Mouse (Mus musculus): ENCODE measurements at regions not wholly inside any gene's neighbourhood (a gene's known extent, or its start where the extent isn't known, plus 50 kb on each side); places are given as distances from the start of the nearest gene placed in this dataset.

- no peak for DNase-seq (ENCODE audit: low spot score)
These were observed 55.5 kb downstream of the E030025P04Rik start for GRCm38 (mm10) chr11:109088488-109089252.

DNA sequence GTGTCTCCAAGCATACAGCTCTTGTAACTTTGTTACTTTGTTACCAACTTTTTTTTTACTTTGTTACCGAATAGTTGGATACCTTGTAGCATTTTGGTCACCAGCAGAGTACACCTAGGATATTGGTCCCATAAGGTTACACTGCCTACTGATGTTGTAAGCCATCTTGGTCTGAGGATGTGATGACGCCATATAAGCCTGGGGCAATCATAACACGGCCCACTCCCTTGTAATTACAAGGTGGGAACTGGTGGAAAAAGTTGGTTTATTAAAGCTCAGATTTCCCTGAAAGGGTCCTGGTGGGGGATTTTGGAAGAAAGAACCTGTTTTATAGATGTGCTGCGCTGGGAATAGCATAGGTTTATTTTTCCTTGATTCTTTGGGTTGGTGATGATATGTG lies 62.2 kb downstream of the E030025P04Rik start:
- no peak for DNase-seq (ENCODE audit: low spot score)

DNA sequence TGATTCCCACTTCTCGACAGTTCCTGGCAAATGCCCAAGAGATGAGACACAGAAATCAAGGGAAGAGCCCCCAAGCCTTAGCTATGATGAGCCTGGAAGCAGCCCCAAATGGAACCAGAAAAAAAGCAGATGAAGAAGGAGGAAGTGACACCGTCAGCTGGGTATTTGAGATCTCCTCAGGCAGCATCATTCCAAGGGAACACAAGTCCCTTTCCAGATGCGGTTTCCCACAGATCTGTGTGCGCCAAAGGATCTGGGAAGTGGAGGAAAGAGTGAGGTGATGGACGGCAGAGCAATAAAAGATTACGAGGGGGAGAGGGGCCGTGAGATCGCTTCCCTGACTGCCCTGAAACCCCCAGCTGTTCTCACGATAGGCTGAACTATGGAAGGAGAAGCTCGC lies 62.7 kb downstream of the E030025P04Rik start:
- DNase-seq (ENCODE audit: low spot score) = no peak

DNA sequence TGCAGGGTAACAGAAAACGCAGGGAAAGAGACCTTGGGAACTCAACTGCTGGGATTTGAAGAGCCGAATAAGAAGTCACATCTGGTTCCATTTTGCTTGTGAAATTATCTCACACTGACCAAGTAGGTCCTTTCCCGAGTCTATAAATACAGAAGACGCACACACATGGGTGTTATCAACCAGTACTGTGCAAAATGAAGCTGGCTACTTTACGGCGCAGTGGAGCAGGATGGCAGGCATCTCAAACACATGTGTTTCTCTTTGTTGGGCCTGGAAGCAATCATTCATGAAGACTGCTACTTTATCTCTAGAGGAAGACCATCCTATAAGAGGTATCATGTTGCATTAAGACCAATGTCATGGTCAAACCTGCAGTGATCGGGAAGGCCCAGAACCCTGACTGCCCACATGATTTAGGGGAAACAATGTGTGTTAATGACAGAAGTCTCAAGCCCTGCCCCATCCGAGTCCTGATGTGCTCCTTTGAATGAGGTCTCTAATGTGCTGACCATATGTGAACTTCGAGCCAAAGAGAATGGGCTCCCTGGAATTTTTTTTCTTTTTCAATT lies 63.2 kb downstream of the E030025P04Rik start:
- no peak for DNase-seq (ENCODE audit: low spot score)

GRCm38 (mm10) chr11:109079466-109079865 lies 64.7 kb downstream of the E030025P04Rik start:
- DNase-seq (ENCODE audit: low spot score) = no peak

DNA sequence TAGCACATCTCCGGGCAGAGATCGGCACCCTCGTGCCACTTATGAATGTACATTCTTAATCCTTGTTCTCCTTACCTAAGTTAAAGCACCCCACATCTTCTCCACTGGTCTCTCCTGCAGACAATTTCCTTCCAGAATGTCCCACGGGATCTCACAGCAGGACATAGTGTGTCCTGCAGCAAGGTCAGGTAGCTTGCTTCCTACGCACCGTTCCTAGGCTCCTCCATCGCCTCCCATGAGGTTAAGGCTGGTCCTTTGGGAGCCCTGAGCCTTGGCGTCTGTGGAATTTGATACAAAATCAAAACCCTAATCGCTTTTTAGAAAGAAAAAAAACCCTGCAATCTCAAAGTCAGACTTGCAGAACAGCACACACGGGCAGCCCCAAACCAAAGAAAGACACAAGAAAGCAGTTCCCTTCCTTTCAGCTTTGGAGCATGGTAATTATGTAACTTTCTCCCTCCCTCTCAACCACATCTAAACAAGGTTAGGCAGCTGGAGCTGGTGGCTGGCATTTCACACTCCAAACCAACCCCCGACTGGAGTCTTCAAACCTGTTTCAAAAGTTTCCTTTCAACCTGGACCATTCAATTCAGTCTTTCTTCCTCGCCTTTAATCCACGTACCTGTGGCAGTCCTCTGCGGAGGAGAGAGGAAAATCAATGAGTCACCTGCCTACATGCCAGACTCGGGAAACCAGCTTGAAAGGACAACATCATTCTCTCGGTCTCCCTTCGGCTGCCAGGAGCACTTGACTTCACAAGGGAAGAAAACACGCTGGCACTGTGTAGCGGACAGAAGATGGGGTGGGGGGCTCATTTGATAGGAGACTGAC lies 67.4 kb downstream of the E030025P04Rik start:
- no peak for DNase-seq (ENCODE audit: low spot score)

- no peak for DNase-seq (ENCODE audit: low spot score)
These were observed 72.8 kb downstream of the E030025P04Rik start for GRCm38 (mm10) chr11:109071340-109071739.

DNA sequence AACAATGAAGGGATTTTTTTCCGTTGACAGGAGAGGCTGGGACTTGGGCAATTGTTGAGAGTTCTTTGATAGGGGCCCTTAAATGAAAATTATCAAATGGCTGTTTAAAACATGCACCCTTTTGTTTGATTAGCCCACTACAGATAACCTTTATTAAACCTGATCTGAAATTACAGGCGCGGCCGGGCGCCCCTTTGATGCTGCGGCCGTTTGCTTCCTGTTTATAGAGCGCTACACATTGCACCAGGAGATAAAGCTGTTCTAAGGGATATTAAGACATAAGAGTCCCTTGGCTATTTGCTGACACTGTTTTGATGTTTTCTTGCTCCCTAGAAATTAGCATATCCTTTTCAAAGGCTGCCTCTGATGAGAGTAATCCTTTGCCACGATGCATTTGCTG lies 73.8 kb downstream of the E030025P04Rik start:
- DNase-seq (ENCODE audit: low spot score) = no peak

- DNase-seq (ENCODE audit: low spot score) = no peak
These were observed 74.9 kb downstream of the E030025P04Rik start for GRCm38 (mm10) chr11:109069326-109069709.

GRCm38 (mm10) chr11:109068371-109069325 lies 75.5 kb downstream of the E030025P04Rik start:
- no peak for DNase-seq (ENCODE audit: low spot score)

- DNase-seq (ENCODE audit: low spot score) = no peak
These were observed 76.4 kb downstream of the E030025P04Rik start for GRCm38 (mm10) chr11:109067733-109068132.

GRCm38 (mm10) chr11:109061971-109062370 lies 82.2 kb downstream of the E030025P04Rik start:
- no peak for DNase-seq (ENCODE audit: low spot score)

DNA sequence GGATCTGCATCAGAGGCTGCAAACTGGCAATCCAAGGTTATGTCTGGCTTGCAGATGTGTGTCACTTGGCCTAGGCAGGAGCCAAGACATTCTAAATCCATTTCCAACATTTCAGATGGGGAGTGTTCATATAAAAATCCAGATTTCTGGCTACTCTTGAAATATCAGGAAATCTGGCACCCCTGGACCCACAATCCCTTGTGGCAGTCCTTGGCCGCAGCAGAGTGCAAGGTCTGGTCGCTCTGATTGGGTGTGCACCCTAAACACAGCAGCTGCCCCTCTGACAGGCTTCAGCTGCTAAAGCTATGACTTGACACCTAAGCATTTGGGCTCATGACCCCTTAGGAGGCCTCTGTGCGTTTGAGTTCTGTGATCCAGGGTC lies 83.7 kb downstream of the E030025P04Rik start:
- DNase-seq (ENCODE audit: low spot score) = no peak

- DNase-seq (ENCODE audit: low spot score) = no peak
These were observed 84.2 kb downstream of the E030025P04Rik start for GRCm38 (mm10) chr11:109059863-109060526.

GRCm38 (mm10) chr11:109058021-109058420 lies 86.1 kb downstream of the E030025P04Rik start:
- DNase-seq (ENCODE audit: low spot score) = no peak

DNA sequence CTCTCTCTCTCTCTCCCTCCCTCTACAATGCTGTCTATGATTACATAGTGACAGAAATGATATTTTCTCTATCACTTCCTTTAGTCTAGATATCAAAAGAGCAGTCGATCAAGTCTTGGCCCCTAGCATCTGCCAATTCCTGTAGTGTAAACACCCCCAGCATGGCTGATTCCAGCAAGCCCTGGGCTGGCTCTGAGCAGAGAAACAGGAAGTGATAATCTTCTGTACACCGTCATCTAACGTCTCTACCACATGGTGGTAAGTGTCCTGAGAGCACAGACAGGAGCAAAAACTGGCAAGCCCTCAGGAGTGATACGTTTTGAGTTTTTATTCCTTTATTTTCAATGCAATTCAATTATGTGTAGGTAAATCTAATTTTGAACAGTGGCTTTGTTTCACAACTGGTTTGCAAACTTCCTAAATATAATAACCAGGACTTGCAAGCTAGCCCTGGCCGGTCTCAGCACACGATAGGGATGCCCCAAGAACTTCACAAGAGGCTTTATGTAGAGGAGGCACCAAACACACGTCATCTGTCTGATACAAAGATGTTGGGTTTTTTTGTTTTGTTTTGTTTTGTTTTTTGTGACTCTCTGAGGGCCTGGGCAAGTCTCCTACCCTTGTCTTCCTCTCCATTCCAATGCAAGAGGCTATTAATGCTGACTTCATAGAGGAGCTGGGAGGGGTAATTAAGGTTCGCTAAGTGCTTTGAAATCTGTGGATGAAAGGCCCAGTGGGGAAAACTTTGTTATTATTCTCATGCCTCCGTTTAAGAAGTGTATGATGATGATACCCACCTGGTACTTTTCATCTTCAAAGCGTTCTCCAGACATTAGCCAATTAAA lies 95.7 kb downstream of the E030025P04Rik start:
- no peak for DNase-seq (ENCODE audit: low spot score)

GRCm38 (mm10) chr11:109047483-109048110 lies 96.6 kb downstream of the E030025P04Rik start:
- no peak for DNase-seq (ENCODE audit: low spot score)

DNA sequence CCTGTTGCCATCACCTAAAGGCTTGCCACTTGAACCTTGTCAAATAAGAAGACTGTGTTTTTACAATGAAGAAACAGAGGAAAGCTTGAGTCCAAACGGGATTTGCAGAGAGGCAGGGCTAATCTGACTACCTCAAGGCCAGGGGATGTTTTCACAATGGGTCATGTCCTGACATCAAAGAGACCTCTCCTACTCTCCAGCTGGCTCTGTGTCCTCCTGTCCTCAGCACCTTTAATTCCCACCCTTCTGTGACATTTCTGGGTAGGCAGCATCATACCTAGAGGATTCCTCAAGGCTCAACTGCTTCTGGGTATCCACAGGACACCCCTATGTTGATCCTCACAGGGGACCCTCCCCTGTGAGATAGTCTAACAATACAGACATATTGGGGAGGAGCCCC lies 97.7 kb downstream of the E030025P04Rik start:
- DNase-seq (ENCODE audit: low spot score) = no peak

- no peak for DNase-seq (ENCODE audit: low spot score)
These were observed 103.7 kb downstream of the E030025P04Rik start for GRCm38 (mm10) chr11:109040519-109040916.
